Mouse (Mus musculus): ENCODE data around the gene B4galnt2. TPM values are rescaled to one million over a fixed set of nuclear protein-coding genes. Genes with fewer than 3 reads are reported as not detected.

Gene B4galnt2
- polyA plus RNA-seq, 1 experiment, result 0.14 TPM

DNA sequence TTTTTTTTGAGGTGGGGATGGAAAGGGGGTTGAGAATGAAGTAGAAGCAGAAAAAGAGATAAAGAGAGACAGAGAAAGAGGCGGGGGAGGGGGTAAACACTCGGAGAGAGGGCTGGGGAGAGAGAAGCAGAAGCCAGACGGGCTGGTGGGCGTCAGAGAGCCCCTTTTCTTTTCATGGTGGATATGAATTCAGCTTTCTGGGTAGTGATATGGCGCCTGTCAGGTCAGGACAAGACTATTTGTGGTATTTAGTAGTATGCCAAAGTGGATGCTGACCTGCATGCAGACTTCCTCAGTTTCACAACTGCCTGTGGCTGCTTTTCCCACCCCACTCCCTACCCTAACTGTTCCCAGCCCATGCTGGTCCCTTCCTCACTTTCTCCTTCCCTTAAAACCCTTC, 1.7 kb upstream of the B4galnt2 start:
- Histone ChIP-seq H3K4me3 (no peak overlapping the region), H3K36me3 (ENCODE audit: control insufficient read depth, insufficient read depth) (no peaks in the 10 kb centered on the region), H3K79me2 (ENCODE audit: control insufficient read depth, insufficient read depth) (no peaks in the 10 kb centered on the region), H3K4me2 (ENCODE audit: low read depth) (no peak overlapping the region), H3K27me3 (ENCODE audit: control insufficient read depth, insufficient read depth, insufficient read length) (peaks cover 33% of the 10 kb centered on the region), H3ac (ENCODE audit: control insufficient read depth, insufficient read length) (no peak overlapping the region)
- TF ChIP-seq TCF3 (IDR thresholded peaks at IDR 0.05; ENCODE audit: insufficient read length, low read depth) (no peak), E2F4 (IDR thresholded peaks at IDR 0.05; ENCODE audit: insufficient read depth) (no peak), MYOG (IDR thresholded peaks at IDR 0.05; ENCODE audit: control insufficient read depth in 1 of 3, insufficient read depth in 1 of 3, insufficient read length in 2 of 3, low read depth in 2 of 3) (no peak), USF1 (IDR thresholded peaks at IDR 0.05; ENCODE audit: low read depth) (no peak), REST (IDR thresholded peaks at IDR 0.05; ENCODE audit: insufficient read depth, insufficient read length) (no peak), SRF (IDR thresholded peaks at IDR 0.05; ENCODE audit: control insufficient read depth, insufficient read length, low read depth) (no peak), POLR2A (IDR thresholded peaks at IDR 0.05; ENCODE audit: insufficient read length, low read depth) (no peak), CEBPB (IDR thresholded peaks at IDR 0.05; ENCODE audit: insufficient read depth, poor library complexity, severe bottlenecking) (no peak), POLR2AphosphoS2 (IDR thresholded peaks at IDR 0.05; ENCODE audit: insufficient read length, low read depth) (no peak)

DNA sequence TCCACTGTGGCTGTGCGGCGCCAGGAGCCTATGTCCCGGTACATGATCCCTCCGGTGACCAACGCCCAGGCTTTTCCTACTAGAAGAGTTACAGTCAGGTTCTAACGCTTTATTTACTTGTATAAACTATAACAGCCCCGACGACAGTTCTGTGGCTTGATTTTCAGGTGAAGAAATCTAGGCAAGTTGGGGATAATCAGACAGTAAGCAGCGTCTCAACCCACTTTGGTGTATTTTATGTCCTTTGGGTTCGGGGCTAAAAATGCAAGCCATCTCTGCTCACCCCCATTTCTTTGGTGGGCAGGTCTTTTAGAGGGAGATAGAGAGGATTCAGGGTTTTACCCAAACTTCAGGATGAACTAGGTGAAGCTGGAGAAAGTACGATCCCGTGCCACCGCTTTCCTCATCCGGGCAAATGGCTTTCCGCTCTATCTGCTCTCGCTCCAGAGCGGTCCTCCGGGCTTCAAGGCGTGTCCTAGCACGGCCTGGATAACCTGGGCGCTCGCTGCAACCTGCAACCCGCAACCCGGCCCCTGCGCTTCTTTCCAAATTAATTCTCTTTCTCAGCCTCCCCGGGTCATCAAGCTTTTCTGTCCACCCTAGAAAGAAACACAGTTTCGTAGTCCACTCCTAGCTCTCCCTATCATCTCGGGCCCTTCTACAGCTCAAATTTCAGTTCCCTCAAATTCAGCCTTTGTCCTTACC, 467 bp upstream of the B4galnt2 start:
- Histone ChIP-seq H3K27me3 (ENCODE audit: control insufficient read depth, insufficient read depth, insufficient read length) (peaks cover 35% of the 10 kb centered on the region), H3K4me2 (ENCODE audit: low read depth) (peak overlapping the region; percentile 57), H3K36me3 (ENCODE audit: control insufficient read depth, insufficient read depth) (no peaks in the 10 kb centered on the region), H3K79me2 (ENCODE audit: control insufficient read depth, insufficient read depth) (no peaks in the 10 kb centered on the region), H3K4me3 (peak overlapping the region; percentile 11), H3ac (ENCODE audit: control insufficient read depth, insufficient read length) (no peak overlapping the region)
- TF ChIP-seq USF1 (IDR thresholded peaks at IDR 0.05; ENCODE audit: low read depth) (no peak), POLR2AphosphoS2 (IDR thresholded peaks at IDR 0.05; ENCODE audit: insufficient read length, low read depth) (no peak), MAX (IDR thresholded peaks at IDR 0.05; ENCODE audit: low read depth) (no peak), MYOD1 (IDR thresholded peaks at IDR 0.05; ENCODE audit: control insufficient read depth in 1 of 3, insufficient read length in 2 of 3, low read depth in 2 of 3) (no peak), TCF12 (IDR thresholded peaks at IDR 0.05; ENCODE audit: insufficient read depth, poor library complexity, severe bottlenecking) (no peak), CEBPB (IDR thresholded peaks at IDR 0.05; ENCODE audit: insufficient read depth, poor library complexity, severe bottlenecking) (no peak), SRF (IDR thresholded peaks at IDR 0.05; ENCODE audit: control insufficient read depth, insufficient read length, low read depth) (no peak), POLR2A (IDR thresholded peaks at IDR 0.05; ENCODE audit: insufficient read length, low read depth) (no peak), TCF3 (IDR thresholded peaks at IDR 0.05; ENCODE audit: insufficient read length, low read depth) (no peak), MYOG (IDR thresholded peaks at IDR 0.05; ENCODE audit: control insufficient read depth in 1 of 3, insufficient read depth in 1 of 3, insufficient read length in 2 of 3, low read depth in 2 of 3) (no peak), REST (IDR thresholded peaks at IDR 0.05; ENCODE audit: insufficient read depth, insufficient read length) (no peak), E2F4 (IDR thresholded peaks at IDR 0.05; ENCODE audit: insufficient read depth) (no peak)

DNA sequence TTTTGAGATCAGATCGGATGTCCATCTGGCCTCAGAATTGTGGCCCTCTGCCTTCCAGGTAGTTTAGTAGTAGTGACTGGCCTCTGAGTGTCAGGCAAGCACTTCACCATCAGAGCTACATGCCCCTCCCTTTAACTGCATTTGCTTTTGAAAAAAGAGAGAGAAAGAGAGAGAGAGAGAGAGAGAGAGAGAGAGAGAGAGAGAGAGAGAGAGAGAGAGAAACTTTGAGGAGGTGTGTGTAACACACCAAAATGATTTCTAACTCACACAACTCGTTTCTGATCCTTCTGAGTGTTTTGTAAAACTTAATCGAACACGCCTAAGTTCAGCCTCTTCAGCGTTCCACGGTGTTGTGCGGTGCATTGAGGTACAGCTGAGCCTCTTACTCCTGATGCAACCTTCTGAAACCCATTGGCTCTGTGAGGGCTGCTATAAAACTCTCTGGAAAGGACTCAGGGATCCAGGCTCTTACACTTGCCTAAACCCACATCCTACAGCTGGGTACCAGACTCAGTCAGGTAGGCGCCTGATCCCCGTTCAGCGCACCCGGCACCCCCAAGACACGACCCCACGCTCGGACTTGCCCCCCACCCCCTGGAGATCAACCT, 628 bp downstream of the B4galnt2 start:
- TF ChIP-seq MYOG (IDR thresholded peaks at IDR 0.05; ENCODE audit: control insufficient read depth in 1 of 3, insufficient read depth in 1 of 3, insufficient read length in 2 of 3, low read depth in 2 of 3) (no peak), POLR2AphosphoS2 (IDR thresholded peaks at IDR 0.05; ENCODE audit: insufficient read length, low read depth) (no peak), CEBPB (IDR thresholded peaks at IDR 0.05; ENCODE audit: insufficient read depth, poor library complexity, severe bottlenecking) (peak; percentile 96), POLR2A (IDR thresholded peaks at IDR 0.05; ENCODE audit: insufficient read length, low read depth) (no peak)
- Histone ChIP-seq H3ac (ENCODE audit: control insufficient read depth, insufficient read length) (no peak overlapping the region), H3K36me3 (ENCODE audit: control insufficient read depth, insufficient read depth) (no peaks in the 10 kb centered on the region), H3K27me3 (ENCODE audit: control insufficient read depth, insufficient read depth, insufficient read length) (peaks cover 32% of the 10 kb centered on the region), H3K4me3 (peak overlapping the region; percentile 11), H3K4me2 (ENCODE audit: low read depth) (peak overlapping the region; percentile 57), H3K79me2 (ENCODE audit: control insufficient read depth, insufficient read depth) (no peaks in the 10 kb centered on the region)

- TF ChIP-seq SRF (IDR thresholded peaks at IDR 0.05; ENCODE audit: control insufficient read depth, insufficient read length, low read depth) (no peak), MAX (IDR thresholded peaks at IDR 0.05; ENCODE audit: low read depth) (no peak), TCF3 (IDR thresholded peaks at IDR 0.05; ENCODE audit: insufficient read length, low read depth) (no peak), CEBPB (IDR thresholded peaks at IDR 0.05; ENCODE audit: insufficient read depth, poor library complexity, severe bottlenecking) (no peak), POLR2AphosphoS2 (IDR thresholded peaks at IDR 0.05; ENCODE audit: insufficient read length, low read depth) (no peak), MYOG (IDR thresholded peaks at IDR 0.05; ENCODE audit: control insufficient read depth in 1 of 3, insufficient read depth in 1 of 3, insufficient read length in 2 of 3, low read depth in 2 of 3) (no peak), TCF12 (IDR thresholded peaks at IDR 0.05; ENCODE audit: insufficient read depth, poor library complexity, severe bottlenecking) (no peak), USF1 (IDR thresholded peaks at IDR 0.05; ENCODE audit: low read depth) (no peak), POLR2A (IDR thresholded peaks at IDR 0.05; ENCODE audit: insufficient read length, low read depth) (no peak), E2F4 (IDR thresholded peaks at IDR 0.05; ENCODE audit: insufficient read depth) (no peak), MYOD1 (IDR thresholded peaks at IDR 0.05; ENCODE audit: control insufficient read depth in 1 of 3, insufficient read length in 2 of 3, low read depth in 2 of 3) (no peak), REST (IDR thresholded peaks at IDR 0.05; ENCODE audit: insufficient read depth, insufficient read length) (no peak)
- H3ac ChIP-seq (ENCODE audit: control insufficient read depth, insufficient read length), result no peak overlapping the region
- peaks cover 28% of the 10 kb centered on the region for H3K27me3 ChIP-seq (ENCODE audit: control insufficient read depth, insufficient read depth, insufficient read length)
- no peak overlapping the region for H3K4me2 ChIP-seq (ENCODE audit: low read depth)
- no peak overlapping the region for H3K4me3 ChIP-seq
- no peaks in the 10 kb centered on the region for H3K79me2 ChIP-seq (ENCODE audit: control insufficient read depth, insufficient read depth)
- no peaks in the 10 kb centered on the region for H3K36me3 ChIP-seq (ENCODE audit: control insufficient read depth, insufficient read depth)
Measured at GRCm38 (mm10) chr11:95911579-95911978, 3.1 kb downstream of the B4galnt2 start.

Measured in myocyte (in vitro differentiated cells).